Mouse (Mus musculus) neural tube, embryonic 15.5 days (tissue): ENCODE data around the gene Mapkapk2. TPM values are rescaled to one million over a fixed set of nuclear protein-coding genes. Genes with fewer than 3 reads are reported as not detected.

ENCODE experiments used
- ATAC-seq: fragments of 200-750 bp; cut with Nextera tagmentation; 2 replicates; pipeline ENCODE4 v1.8.0; 2017; ENCODE audit warnings: mild to moderate bottlenecking, moderate TSS enrichment, moderate library complexity; ENCODE audit not compliant: low FRiP score
- H3K27ac ChIP-seq: fragments of 300-500 bp; sonication (generic); replicated peaks from 2 replicates; pipeline ENCODE4 v1.5.1; 2015; ENCODE audit warnings: mild to moderate bottlenecking, inconsistent platforms
- H3K27me3 ChIP-seq: fragments of 300-500 bp; sonication (generic); replicated peaks from 2 replicates; pipeline ENCODE4 v1.6.1; 2015; ENCODE audit warnings: inconsistent platforms
- H3K36me3 ChIP-seq: fragments of 300-500 bp; sonication (generic); 2 replicates; pipeline ENCODE4 v1.6.1; 2015; ENCODE audit warnings: inconsistent platforms
- H3K4me1 ChIP-seq: fragments of 300-500 bp; sonication (generic); 2 replicates; pipeline ENCODE4 v1.6.1; 2015; ENCODE audit warnings: inconsistent platforms
- H3K4me2 ChIP-seq: fragments of 300-500 bp; sonication (generic); 2 replicates; pipeline ENCODE4 v1.6.1; 2015; ENCODE audit warnings: inconsistent platforms, mild to moderate bottlenecking, moderate library complexity
- H3K4me3 ChIP-seq: fragments of 300-500 bp; sonication (generic); replicated peaks from 2 replicates; pipeline ENCODE4 v1.5.1; 2015; ENCODE audit warnings: mild to moderate bottlenecking, inconsistent platforms
- H3K9ac ChIP-seq: fragments of 300-500 bp; sonication (generic); replicated peaks from 2 replicates; pipeline ENCODE4 v1.6.1; 2015; ENCODE audit warnings: mild to moderate bottlenecking, inconsistent platforms
- H3K9me3 ChIP-seq: fragments of 300-500 bp; sonication (generic); replicated peaks from 2 replicates; pipeline ENCODE4 v1.6.1; 2016; ENCODE audit warnings: inconsistent platforms
- WGBS: fragments of 180-500 bp; shearing (Covaris S2); methylation state at CpG from one replicate; pipeline ENCODE4 v1.1.7; 2015; ENCODE audit warnings: mixed read lengths; 5-methylcytosine and 5-hydroxymethylcytosine counted together
- polyA plus RNA-seq: library from polyadenylated mRNA; unstranded; fragments of >200 nt; fragmentation: Nextera tagmentation; extraction: Ambion mirVana; gene quantifications from 2 replicates; pipeline ENCODE4 v1.2.1, GENCODE M21; 2015

The Mapkapk2 gene
- polyA plus RNA-seq, 1 experiment from 2014 or later, result 15.0 TPM

GRCm38 (mm10) chr1:131078761-131079330, 18.8 kb downstream of the Mapkapk2 start:
- no peak overlapping the region for H3K4me2 ChIP-seq
- peak overlapping the region; percentile 54 for H3K27ac ChIP-seq
- H3K4me1 ChIP-seq, result peaks cover 45% of the 10 kb centered on the region
- no peaks in the 10 kb centered on the region for H3K36me3 ChIP-seq
- no peaks in the 10 kb centered on the region for H3K27me3 ChIP-seq
- H3K9me3 ChIP-seq, result no peaks in the 10 kb centered on the region
- H3K4me3 ChIP-seq, result no peak overlapping the region
- WGBS, result 17% methylated on average over 3 of the region's 3 CpGs
- H3K9ac ChIP-seq, result no peak overlapping the region
- peak; percentile 42; the same call in 1 of the 2 replicates for ATAC-seq

DNA sequence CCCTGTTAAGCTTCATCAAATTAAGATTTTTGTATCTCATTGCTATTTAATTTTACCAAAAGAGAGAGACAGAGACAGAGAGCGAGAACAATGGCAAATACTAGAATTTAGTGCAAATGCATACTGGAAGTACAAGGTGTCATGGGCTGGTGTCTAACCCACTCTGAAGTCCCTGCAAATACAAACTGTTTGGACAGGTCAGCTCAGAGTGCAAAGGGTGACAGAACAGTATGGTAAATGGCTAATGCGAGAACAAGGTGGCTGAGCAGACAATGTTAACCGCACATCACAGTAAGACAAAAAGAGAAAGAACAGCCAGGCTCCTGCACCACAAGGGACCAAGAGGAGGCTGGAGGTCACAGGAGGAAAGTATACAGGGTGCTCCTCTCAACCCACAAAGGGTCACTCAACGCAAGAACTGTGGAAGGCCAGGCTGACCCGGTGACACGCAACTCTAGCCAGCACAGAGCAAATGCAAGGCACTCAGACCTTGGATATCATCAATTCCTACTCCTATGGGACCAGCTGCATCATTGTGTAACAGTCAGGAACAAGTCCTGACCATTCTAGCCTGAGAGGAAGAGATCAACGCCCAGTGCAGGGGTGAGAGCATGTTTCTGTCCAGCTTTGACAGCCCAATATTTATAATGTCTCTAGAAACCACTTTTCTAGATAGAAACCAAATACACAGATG, 22.4 kb downstream of the Mapkapk2 start:
- 87% methylated on average over 7 of the region's 7 CpGs for WGBS
- H3K9ac ChIP-seq, result no peak overlapping the region
- H3K4me3 ChIP-seq, result no peak overlapping the region
- 0 out of 2 replicates have a peak overlapping the region, but pooled peaks have one; percentile 37 for H3K27ac ChIP-seq
- H3K27me3 ChIP-seq, result no peaks in the 10 kb centered on the region
- ATAC-seq, result no peak
- no peaks in the 10 kb centered on the region for H3K36me3 ChIP-seq
- H3K9me3 ChIP-seq, result no peaks in the 10 kb centered on the region
- no peak overlapping the region for H3K4me2 ChIP-seq
- peaks cover 45% of the 10 kb centered on the region for H3K4me1 ChIP-seq

DNA sequence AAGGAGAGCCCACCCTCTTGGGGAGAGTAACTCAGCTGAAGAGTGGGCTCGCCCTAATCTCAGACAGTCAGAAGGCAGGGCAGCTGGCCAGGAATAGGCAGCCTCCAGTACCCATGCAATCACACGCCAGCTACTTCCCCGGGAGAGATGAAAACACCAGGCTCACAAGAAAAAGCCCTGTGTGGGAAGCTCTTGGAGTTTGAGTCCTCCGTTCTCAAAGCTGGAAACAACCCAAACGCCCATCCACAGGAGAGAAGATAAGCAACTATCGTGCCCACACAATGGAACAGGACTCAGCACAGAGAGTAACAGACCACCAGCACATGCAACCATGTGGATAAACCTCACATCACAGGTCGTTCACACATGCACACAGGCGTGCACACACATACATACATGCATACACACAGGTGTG, 23.1 kb downstream of the Mapkapk2 start:
- H3K27ac ChIP-seq, result peak overlapping the region; percentile 61
- peak; percentile 30; the same call in 1 of the 2 replicates for ATAC-seq
- no peaks in the 10 kb centered on the region for H3K9me3 ChIP-seq
- H3K27me3 ChIP-seq, result no peaks in the 10 kb centered on the region
- H3K36me3 ChIP-seq, result no peaks in the 10 kb centered on the region
- peaks cover 39% of the 10 kb centered on the region for H3K4me1 ChIP-seq
- 0 out of 2 replicates have a peak overlapping the region, but pooled peaks have one; percentile 1 for H3K4me2 ChIP-seq
- no peak overlapping the region for H3K4me3 ChIP-seq
- no peak overlapping the region for H3K9ac ChIP-seq
- WGBS, result 63% methylated on average over 8 of the region's 8 CpGs

DNA sequence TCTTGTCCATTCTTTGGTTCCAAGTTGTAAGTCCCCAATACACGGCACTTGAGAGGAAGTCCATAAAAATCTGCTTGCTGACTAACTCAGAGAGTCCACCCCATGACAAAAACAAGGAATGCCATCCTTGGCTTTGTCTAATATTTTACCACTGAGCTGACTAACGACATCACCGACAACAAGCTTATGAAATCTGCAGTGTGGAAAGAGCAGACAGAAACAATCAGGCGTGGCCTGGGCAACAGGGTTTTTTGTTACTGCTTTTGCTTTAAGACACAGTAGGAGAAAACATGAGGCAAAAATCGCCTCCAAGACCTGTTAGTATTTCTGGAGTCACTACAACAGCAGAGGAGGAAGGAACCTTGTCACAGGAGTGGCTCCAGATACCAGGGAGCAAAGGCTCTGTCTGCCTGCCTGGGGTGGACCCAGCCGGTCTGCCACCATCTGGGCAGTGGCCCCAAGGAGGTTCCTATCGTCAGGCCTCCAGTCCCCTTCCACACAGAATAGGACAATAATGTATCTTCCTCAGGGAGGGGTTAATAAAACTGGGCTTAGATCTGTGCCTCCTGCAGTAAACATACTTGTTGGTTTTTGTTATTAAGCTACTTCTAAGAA, 25.1 kb downstream of the Mapkapk2 start:
- H3K9me3 ChIP-seq, result no peaks in the 10 kb centered on the region

GRCm38 (mm10) chr1:131069010-131069409, 28.6 kb downstream of the Mapkapk2 start:
- no peak overlapping the region for H3K4me2 ChIP-seq
- no peaks in the 10 kb centered on the region for H3K9me3 ChIP-seq
- H3K27ac ChIP-seq, result no peak overlapping the region
- WGBS, result 90% methylated on average over 7 of the region's 7 CpGs
- no peaks in the 10 kb centered on the region for H3K27me3 ChIP-seq
- no peak for ATAC-seq
- no peak overlapping the region for H3K9ac ChIP-seq
- H3K4me1 ChIP-seq, result peaks cover 15% of the 10 kb centered on the region
- H3K36me3 ChIP-seq, result no peaks in the 10 kb centered on the region
- H3K4me3 ChIP-seq, result no peak overlapping the region

More for the DNA sequence above, 25.1 kb downstream of the Mapkapk2 start:
- H3K36me3 ChIP-seq, result no peaks in the 10 kb centered on the region
- H3K4me3 ChIP-seq, result no peak overlapping the region
- ATAC-seq, result no peak
- WGBS, result 87% methylated on average over 7 of the region's 7 CpGs
- no peak overlapping the region for H3K4me2 ChIP-seq
- no peak overlapping the region for H3K27ac ChIP-seq
- H3K4me1 ChIP-seq, result peaks cover 25% of the 10 kb centered on the region
- no peaks in the 10 kb centered on the region for H3K27me3 ChIP-seq
- H3K9ac ChIP-seq, result no peak overlapping the region

GRCm38 (mm10) chr1:131068011-131068727, 29.5 kb downstream of the Mapkapk2 start:
- ATAC-seq, result no peak
- H3K4me1 ChIP-seq, result peaks cover 12% of the 10 kb centered on the region

GRCm38 (mm10) chr1:131064202-131064601, 33.4 kb downstream of the Mapkapk2 start:
- H3K27ac ChIP-seq, result no peak overlapping the region
- H3K4me1 ChIP-seq, result peaks cover 38% of the 10 kb centered on the region
- no peaks in the 10 kb centered on the region for H3K9me3 ChIP-seq
- no peak overlapping the region for H3K9ac ChIP-seq
- ATAC-seq, result no peak
- H3K36me3 ChIP-seq, result no peaks in the 10 kb centered on the region
- no peak overlapping the region for H3K4me2 ChIP-seq
- H3K4me3 ChIP-seq, result no peak overlapping the region
- WGBS, result 45% methylated on average over 6 of the region's 6 CpGs
- H3K27me3 ChIP-seq, result no peaks in the 10 kb centered on the region

More at GRCm38 (mm10) chr1:131068011-131068727, 29.5 kb downstream of the Mapkapk2 start:
- no peak overlapping the region for H3K27ac ChIP-seq
- no peak overlapping the region for H3K4me2 ChIP-seq
- WGBS, result 91% methylated on average over 10 of the region's 10 CpGs
- H3K4me3 ChIP-seq, result no peak overlapping the region
- H3K27me3 ChIP-seq, result no peaks in the 10 kb centered on the region
- H3K36me3 ChIP-seq, result no peaks in the 10 kb centered on the region
- H3K9ac ChIP-seq, result no peak overlapping the region
- H3K9me3 ChIP-seq, result no peaks in the 10 kb centered on the region

GRCm38 (mm10) chr1:131062821-131063220, 34.8 kb downstream of the Mapkapk2 start:
- no peak overlapping the region for H3K4me2 ChIP-seq
- H3K27ac ChIP-seq, result peak overlapping the region; percentile 23; the same call in 1 of the 2 replicates
- H3K9ac ChIP-seq, result no peak overlapping the region
- WGBS, result 55% methylated on average over 6 of the region's 6 CpGs
- H3K4me1 ChIP-seq, result peaks cover 43% of the 10 kb centered on the region
- no peaks in the 10 kb centered on the region for H3K27me3 ChIP-seq
- peaks cover 1% of the 10 kb centered on the region for H3K36me3 ChIP-seq
- H3K4me3 ChIP-seq, result no peak overlapping the region
- no peak for ATAC-seq
- no peaks in the 10 kb centered on the region for H3K9me3 ChIP-seq

GRCm38 (mm10) chr1:131061740-131062254, 35.8 kb downstream of the Mapkapk2 start:
- Histone ChIP-seq H3K27me3 (no peaks in the 10 kb centered on the region), H3K27ac (no peak overlapping the region; the same call in 1 of the 2 replicates), H3K9ac (no peak overlapping the region), H3K4me3 (no peak overlapping the region), H3K36me3 (peaks cover 6% of the 10 kb centered on the region), H3K9me3 (no peaks in the 10 kb centered on the region), H3K4me1 (peaks cover 43% of the 10 kb centered on the region), H3K4me2 (no peak overlapping the region)
- ATAC-seq, result no peak
- WGBS, result 86% methylated on average over 7 of the region's 7 CpGs

DNA sequence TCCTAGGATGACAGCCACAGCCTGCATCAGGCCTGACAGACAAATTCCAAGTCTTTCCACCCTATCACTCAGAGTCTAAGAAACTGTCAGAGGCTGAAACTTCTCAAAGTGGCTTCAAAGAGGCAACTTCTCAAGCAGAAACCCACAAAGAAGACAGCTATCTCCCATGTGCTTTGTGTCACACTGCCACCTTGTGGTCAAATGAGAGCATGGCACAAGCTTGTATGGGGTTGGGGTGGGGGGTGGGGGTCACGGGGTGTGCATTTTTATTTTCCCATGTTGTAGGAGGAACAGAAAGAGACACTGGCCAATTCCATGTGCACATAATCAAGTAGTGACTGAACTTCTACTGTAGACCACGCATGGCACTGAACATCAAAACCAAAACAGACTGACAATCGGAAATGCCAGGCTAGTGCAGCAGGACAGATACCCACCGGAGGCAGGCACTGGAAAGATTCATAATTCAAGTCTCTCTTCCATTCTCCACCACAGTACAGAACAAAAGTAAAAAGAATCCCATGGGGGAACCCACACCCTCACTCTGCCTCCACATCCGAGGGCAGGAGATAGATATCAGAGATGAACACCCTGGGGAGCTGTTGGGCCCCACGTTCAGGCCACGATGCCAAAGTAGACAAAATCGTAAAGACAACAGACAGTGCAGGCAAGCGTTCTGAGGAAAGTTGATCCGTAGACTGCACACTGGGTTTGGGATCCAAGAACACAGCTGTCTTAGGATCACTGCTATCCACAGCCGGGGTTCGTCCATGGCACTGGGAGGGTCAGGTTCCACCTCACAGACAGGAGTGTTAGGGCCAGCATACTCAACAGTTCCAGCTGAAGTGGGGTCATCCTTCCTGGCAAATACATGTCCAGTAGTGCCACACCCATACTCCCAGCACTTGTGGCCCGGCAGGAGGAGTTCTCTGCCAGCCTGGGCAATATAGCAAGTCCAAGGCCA, 37.1 kb downstream of the Mapkapk2 start:
- WGBS, result 64% methylated on average over 13 of the region's 13 CpGs
- no peaks in the 10 kb centered on the region for H3K9me3 ChIP-seq
- H3K36me3 ChIP-seq, result peaks cover 11% of the 10 kb centered on the region
- H3K4me3 ChIP-seq, result no peak overlapping the region
- peaks cover 43% of the 10 kb centered on the region for H3K4me1 ChIP-seq
- H3K9ac ChIP-seq, result no peak overlapping the region
- no peak overlapping the region for H3K27ac ChIP-seq
- H3K4me2 ChIP-seq, result no peak overlapping the region
- ATAC-seq, result 0 out of 2 replicates have a peak, but pooled peaks have one; percentile 53
- H3K27me3 ChIP-seq, result no peaks in the 10 kb centered on the region
